Mouse (Mus musculus) hindbrain, embryonic 14.5 days (tissue): Measurements from ENCODE around the gene Smarca4. TPM values are rescaled to one million over a fixed set of nuclear protein-coding genes. Genes with fewer than 3 reads are reported as not detected.
"Not testable (repeated sequence)": the region's sequence is repeated elsewhere in the genome, so short reads cannot be mapped to it uniquely, and the experiment has no call there.

Experiments used
- ATAC-seq: fragments of 200-750 bp; cut with Nextera tagmentation; 2 replicates; pipeline ENCODE4 v1.8.0; 2017; ENCODE audit warnings: moderate number of reproducible peaks, mild to moderate bottlenecking, moderate TSS enrichment, moderate library complexity; ENCODE audit not compliant: low FRiP score
- DNase-seq: peaks from one replicate; pipeline ENCODE4 v3.0.0-alpha.2; 2015; ENCODE audit warnings: low spot score
- H3K27ac ChIP-seq: fragments of 300-500 bp; sonication (generic); 2 replicates; pipeline ENCODE4 v1.5.1; 2014; ENCODE audit warnings: mild to moderate bottlenecking, moderate library complexity
- H3K27me3 ChIP-seq: fragments of 300-500 bp; sonication (generic); 2 replicates; pipeline ENCODE4 v1.6.1; 2014; ENCODE audit warnings: mild to moderate bottlenecking, low read length, mixed read lengths; ENCODE audit not compliant: control insufficient read depth, insufficient read depth
- H3K36me3 ChIP-seq: fragments of 300-500 bp; sonication (generic); replicated peaks from 2 replicates; pipeline ENCODE4 v1.6.1; 2014; ENCODE audit not compliant: control insufficient read depth, insufficient read depth
- H3K4me1 ChIP-seq: fragments of 300-500 bp; sonication (generic); replicated peaks from 2 replicates; pipeline ENCODE4 v1.6.1; 2014; ENCODE audit warnings: antibody characterized with exemption, low read length, mixed read lengths; ENCODE audit not compliant: control insufficient read depth, insufficient read depth
- H3K4me2 ChIP-seq: fragments of 300-500 bp; sonication (generic); replicated peaks from 2 replicates; pipeline ENCODE4 v1.6.1; 2014; ENCODE audit warnings: mild to moderate bottlenecking, moderate library complexity
- H3K4me3 ChIP-seq: fragments of 300-500 bp; sonication (generic); replicated peaks from 2 replicates; pipeline ENCODE4 v1.5.1; 2014; ENCODE audit warnings: mild to moderate bottlenecking, low read length
- H3K9ac ChIP-seq: fragments of 300-500 bp; sonication (generic); 2 replicates; pipeline ENCODE4 v1.6.1; 2014
- H3K9me3 ChIP-seq: fragments of 300-500 bp; sonication (generic); 2 replicates; pipeline ENCODE4 v1.6.1; 2016; ENCODE audit warnings: low read length; ENCODE audit not compliant: control insufficient read depth
- WGBS: fragments of 180-500 bp; shearing (Covaris S2); extraction: QIAGEN DNeasy Blood & Tissue Kit; methylation state at CpG from one replicate; pipeline ENCODE4 v1.1.7; 2014; 5-methylcytosine and 5-hydroxymethylcytosine counted together
- polyA plus RNA-seq: library from polyadenylated mRNA; unstranded; fragments of >200 nt; fragmentation: Nextera tagmentation; extraction: Ambion mirVana; gene quantifications from 2 replicates; pipeline ENCODE4 v1.2.1, GENCODE M21; 2014

Gene Smarca4
- polyA plus RNA-seq, 1 experiment from 2014 or later: 138 TPM

DNA sequence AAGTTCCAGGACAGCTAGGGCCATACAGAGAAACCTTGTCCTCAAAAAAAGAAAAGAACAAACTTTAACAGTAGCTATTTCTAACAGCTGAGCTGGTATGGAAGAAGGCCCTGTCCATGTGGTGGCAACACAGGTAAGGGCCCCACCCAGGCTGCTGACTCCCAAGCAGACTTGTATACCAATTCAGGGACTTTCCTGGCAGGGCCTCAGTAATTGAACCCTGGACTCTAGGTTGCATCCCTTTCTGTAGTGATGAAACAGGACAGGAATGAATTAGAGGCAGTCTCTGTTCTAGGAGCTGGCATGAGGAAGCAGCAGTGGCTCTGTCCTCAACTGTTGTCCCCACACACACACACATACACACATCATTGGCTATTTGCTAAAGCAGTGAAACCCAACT lies 78.1 kb downstream of the Smarca4 start:
- H3K27me3 ChIP-seq: no peaks in the 10 kb centered on the region
- H3K9me3 ChIP-seq: no peaks in the 10 kb centered on the region
- H3K4me1 ChIP-seq: no peaks in the 10 kb centered on the region
- no peak overlapping the region for H3K9ac ChIP-seq
- H3K27ac ChIP-seq: no peak overlapping the region
- ATAC-seq (no peak), DNase-seq (no peak)
- H3K36me3 ChIP-seq: peaks cover 91% of the 10 kb centered on the region
- H3K4me3 ChIP-seq: no peak overlapping the region
- H3K4me2 ChIP-seq: no peak overlapping the region

DNA sequence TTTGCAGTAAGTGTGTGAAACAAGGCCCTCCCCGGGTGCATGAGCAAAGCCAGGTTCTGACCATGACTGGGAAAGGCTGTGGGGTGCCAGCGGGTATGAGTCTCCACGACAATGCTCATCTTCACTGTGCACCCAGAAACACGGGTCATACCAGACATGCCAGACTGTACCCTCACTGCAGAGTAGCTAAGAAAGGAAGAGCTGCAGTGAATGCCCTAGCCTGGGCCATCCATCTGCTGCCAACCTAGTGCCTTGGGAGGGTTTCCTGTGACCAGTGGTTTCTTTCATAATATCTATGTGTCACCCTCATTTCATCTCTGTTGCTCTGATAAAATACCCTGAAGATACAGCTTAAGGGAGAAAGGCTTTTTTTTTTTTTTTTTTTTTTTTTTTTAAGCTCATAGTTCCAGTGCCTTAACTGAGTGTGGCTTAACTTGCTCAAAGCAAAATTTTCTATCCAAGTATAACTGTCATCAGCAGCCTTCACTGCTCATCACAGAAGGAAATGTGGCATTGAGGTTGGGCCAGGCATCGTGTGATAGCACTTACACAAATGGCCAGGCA lies 79.3 kb downstream of the Smarca4 start:
- H3K27me3 ChIP-seq: no peaks in the 10 kb centered on the region
- WGBS: 96% methylated on average over 5 of the region's 5 CpGs
- no peak for DNase-seq
- peaks cover 91% of the 10 kb centered on the region for H3K36me3 ChIP-seq
- ATAC-seq: no peak
- H3K9ac ChIP-seq: no peak overlapping the region
- H3K27ac ChIP-seq: no peak overlapping the region
- no peaks in the 10 kb centered on the region for H3K4me1 ChIP-seq
- H3K4me3 ChIP-seq: no peak overlapping the region
- H3K4me2 ChIP-seq: no peak overlapping the region
- no peaks in the 10 kb centered on the region for H3K9me3 ChIP-seq

DNA sequence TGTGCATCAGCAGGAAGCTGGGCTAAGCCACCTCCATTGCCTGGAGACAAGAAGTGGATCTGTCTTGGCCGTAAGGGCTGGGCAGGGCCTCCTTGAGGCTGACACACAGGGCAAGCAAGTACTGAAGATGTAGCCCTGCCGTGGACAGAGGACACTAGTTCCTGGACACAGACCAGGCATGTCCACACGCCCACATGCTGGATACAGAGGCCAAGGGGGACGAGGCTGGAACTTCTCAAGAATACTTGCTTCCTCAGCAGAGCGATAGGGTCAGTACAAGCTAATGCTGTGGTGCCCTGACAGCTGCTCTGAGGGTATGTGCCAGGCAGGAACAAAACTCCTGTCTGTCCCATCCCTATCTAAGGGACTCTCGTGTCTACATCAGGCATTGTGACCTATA lies 81.2 kb downstream of the Smarca4 start:
- peaks cover 92% of the 10 kb centered on the region for H3K36me3 ChIP-seq
- 92% methylated on average over 6 of the region's 6 CpGs for whole genome bisulfite sequencing

DNA sequence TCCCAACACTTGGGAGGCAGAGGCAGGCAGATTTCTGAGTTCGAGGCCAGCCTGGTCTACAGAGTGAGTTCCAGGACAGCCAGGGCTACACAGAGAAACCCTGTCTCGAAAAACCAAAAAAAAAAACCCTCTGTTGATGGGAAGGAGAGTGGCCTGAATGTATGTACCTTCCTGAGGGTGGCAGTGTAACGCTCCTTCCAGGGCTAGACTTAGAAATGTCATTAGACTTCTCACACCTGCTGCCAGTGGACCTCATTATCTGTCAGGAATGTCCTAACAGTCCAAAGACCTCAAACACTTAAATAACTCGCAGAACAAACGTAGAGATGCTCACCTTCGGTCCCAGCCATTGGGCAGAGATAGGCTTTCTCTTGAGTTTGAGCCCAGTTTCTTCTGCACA lies 83.3 kb downstream of the Smarca4 start:
- H3K9me3 ChIP-seq, H3K27ac ChIP-seq, H3K9ac ChIP-seq, DNase-seq, H3K4me2 ChIP-seq, H3K4me1 ChIP-seq, H3K4me3 ChIP-seq, ATAC-seq, H3K27me3 ChIP-seq: not testable (repeated sequence)
- WGBS: 92% methylated on average over 6 of the region's 6 CpGs
- H3K36me3 ChIP-seq: peaks cover 91% of the 10 kb centered on the region

More for the DNA sequence above, 81.2 kb downstream of the Smarca4 start:
- Histone ChIP-seq H3K4me3 (no peak overlapping the region), H3K9ac (no peak overlapping the region), H3K27me3 (no peaks in the 10 kb centered on the region), H3K4me1 (no peaks in the 10 kb centered on the region), H3K9me3 (no peaks in the 10 kb centered on the region), H3K27ac (no peak overlapping the region), H3K4me2 (no peak overlapping the region)
- no peak for ATAC-seq
- DNase-seq: no peak

DNA sequence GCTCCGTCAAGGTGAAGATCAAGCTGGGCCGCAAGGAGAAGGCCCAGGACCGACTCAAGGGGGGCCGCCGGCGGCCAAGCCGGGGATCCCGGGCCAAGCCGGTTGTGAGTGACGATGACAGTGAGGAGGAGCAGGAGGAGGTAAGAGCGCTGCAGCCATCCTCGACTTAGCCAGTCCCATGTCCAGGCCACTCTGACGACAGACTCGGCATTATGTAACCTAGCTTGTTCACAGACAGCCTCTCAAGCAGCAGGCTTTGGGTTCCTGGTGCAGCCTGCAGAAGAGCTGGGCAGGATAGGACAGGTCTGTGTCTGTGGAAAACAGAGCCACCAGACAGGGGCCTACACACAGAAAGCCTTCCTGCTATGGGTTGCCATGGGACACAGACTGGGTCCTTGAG lies 85.1 kb downstream of the Smarca4 start:
- H3K4me1 ChIP-seq: no peaks in the 10 kb centered on the region
- H3K9me3 ChIP-seq: no peaks in the 10 kb centered on the region
- DNase-seq (no peak), ATAC-seq (no peak)
- H3K4me2 ChIP-seq: no peak overlapping the region
- no peak overlapping the region for H3K27ac ChIP-seq
- peaks cover 91% of the 10 kb centered on the region for H3K36me3 ChIP-seq
- WGBS: 91% methylated on average over 14 of the region's 14 CpGs
- H3K27me3 ChIP-seq: no peaks in the 10 kb centered on the region
- no peak overlapping the region for H3K4me3 ChIP-seq
- H3K9ac ChIP-seq: no peak overlapping the region

DNA sequence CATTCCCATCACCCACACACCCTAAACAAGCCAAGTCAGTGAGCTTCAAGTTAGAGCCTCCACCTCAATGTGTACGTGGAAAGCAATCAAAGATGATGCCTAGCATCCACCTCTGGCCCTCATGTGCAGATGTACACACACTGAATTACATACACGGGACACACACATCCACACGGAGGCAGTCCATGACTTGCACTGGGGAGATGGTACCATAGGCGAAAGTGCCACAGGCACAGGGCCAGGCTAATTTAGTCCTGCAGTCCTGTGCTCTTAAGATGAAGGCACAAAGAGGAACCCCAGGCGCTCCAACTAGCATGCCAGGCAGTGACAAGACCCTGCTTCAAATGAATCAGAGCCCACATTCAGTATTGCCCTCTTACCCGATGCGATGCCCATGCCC lies 87.5 kb downstream of the Smarca4 start:
- WGBS: 98% methylated on average over 7 of the region's 7 CpGs
- no peaks in the 10 kb centered on the region for H3K27me3 ChIP-seq
- no peak overlapping the region for H3K4me3 ChIP-seq
- H3K4me1 ChIP-seq: no peaks in the 10 kb centered on the region
- peaks cover 98% of the 10 kb centered on the region for H3K36me3 ChIP-seq
- DNase-seq: no peak
- H3K9ac ChIP-seq: no peak overlapping the region
- no peak overlapping the region for H3K4me2 ChIP-seq
- no peak overlapping the region for H3K27ac ChIP-seq
- no peaks in the 10 kb centered on the region for H3K9me3 ChIP-seq
- ATAC-seq: no peak

DNA sequence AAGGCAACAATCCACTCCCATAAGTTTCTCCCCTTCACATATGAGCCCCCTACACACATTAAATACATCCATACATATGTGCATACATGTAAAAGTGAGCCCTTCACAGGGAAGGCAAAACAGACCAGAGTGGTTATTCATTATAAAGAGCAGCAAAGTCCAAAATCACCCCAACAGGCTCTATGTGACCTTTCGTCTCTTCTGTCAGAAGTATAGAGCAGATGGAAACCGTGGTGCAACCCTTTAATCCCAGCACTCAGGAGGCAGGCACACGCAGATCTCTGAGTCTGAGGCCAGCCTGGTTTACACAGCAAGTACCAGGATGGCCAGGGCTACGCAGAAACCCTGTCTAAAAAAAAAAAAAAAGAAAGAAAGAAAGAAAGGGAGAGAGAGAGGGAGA lies 90.1 kb downstream of the Smarca4 start:
- no peak overlapping the region for H3K27ac ChIP-seq

DNA sequence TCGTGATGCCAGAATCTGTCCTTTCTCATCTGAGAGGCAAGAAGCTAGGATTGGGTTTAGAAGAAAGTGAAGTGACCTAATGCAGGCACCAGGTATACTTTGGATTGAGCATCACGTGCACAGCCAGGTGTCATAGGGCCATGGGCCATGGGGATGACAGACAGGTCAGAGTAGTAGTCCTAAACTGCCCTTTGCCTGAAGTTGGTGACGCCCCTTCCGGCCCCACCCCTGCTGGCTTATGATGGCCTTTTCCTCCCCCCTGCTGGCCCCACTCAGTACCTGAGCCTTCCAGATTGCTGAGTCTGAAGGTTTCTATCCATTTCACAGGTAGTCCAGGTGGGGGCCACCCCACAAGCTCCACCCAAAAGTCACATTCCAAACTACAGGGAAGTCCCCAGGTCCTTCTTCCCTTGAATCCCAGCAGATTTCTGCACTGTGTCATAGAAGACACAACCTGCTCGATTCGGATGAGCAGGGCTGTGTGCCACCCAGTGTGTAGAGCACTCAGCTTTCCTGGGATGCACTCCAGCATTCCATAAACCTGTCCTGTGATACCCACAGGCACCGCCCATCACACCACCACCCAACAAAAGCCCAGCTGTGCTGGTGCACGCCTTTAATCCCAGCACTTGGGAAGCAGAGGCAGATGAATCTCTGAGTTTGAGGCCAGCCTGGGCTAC lies 90.8 kb downstream of the Smarca4 start:
- Histone ChIP-seq H3K27ac (no peak overlapping the region), H3K9me3 (no peaks in the 10 kb centered on the region), H3K4me3 (no peak overlapping the region), H3K4me1 (no peaks in the 10 kb centered on the region), H3K9ac (no peak overlapping the region), H3K4me2 (no peak overlapping the region), H3K27me3 (no peaks in the 10 kb centered on the region), H3K36me3 (peaks cover 83% of the 10 kb centered on the region)
- WGBS: 91% methylated on average over 8 of the region's 8 CpGs
- ATAC-seq: no peak
- no peak for DNase-seq

More for the DNA sequence above, 90.1 kb downstream of the Smarca4 start:
- Histone ChIP-seq H3K4me1 (no peaks in the 10 kb centered on the region), H3K4me2 (no peak overlapping the region), H3K9me3 (no peaks in the 10 kb centered on the region), H3K4me3 (no peak overlapping the region), H3K9ac (no peak overlapping the region), H3K27me3 (no peaks in the 10 kb centered on the region), H3K36me3 (peaks cover 90% of the 10 kb centered on the region)
- DNase-seq (no peak), ATAC-seq (no peak)
- 92% methylated on average over 4 of the region's 4 CpGs for WGBS

DNA sequence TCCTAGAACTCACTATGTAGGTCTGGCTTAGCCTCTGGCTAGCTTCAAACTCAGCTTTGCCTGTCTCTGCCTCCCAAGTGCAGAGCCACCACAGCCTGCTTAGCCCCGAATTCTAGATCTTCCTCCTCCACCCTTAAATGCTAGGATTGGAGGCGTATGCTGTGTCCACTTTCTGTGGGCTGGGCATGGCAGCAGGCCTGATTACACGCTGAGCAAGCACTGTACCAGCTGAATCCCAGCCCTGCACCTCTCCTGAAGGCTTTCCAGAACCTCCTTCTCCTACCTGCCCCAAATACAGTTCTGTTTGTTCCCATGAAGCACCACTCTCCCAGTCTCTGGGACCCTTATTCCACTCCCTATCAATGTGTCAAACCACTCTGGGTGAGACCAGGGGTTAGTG lies 93.4 kb downstream of the Smarca4 start:
- Histone ChIP-seq H3K4me2 (no peak overlapping the region), H3K4me3 (no peak overlapping the region), H3K36me3 (peaks cover 58% of the 10 kb centered on the region), H3K9me3 (no peaks in the 10 kb centered on the region), H3K4me1 (no peaks in the 10 kb centered on the region), H3K27ac (no peak overlapping the region), H3K27me3 (no peaks in the 10 kb centered on the region), H3K9ac (no peak overlapping the region)
- ATAC-seq (no peak), DNase-seq (no peak)
- WGBS: 96% methylated on average over 3 of the region's 3 CpGs

DNA sequence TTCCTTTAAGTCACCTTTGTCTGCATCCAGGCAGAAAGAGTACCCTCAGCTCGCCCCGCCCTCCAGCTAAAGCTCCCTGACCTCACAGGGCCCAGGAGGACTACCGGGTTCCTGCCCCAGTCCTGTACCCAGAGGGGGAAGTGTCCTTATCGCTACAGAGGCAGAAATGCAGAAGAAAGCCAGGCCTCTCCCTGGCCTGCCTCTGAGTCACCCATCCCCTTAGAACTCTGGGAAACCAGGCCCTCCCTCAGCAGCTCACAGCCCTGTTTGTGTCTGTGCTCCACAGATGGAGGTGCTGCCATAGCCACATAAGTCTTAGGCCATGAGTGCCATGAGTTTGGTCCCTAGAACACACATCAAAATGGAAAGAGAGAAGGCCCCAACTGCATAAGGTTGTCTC lies 99.3 kb downstream of the Smarca4 start:
- 57% methylated on average over 4 of the region's 4 CpGs for WGBS
- no peak overlapping the region for H3K27ac ChIP-seq

More for the DNA sequence above, 99.3 kb downstream of the Smarca4 start:
- Histone ChIP-seq H3K9me3 (no peaks in the 10 kb centered on the region), H3K27me3 (no peaks in the 10 kb centered on the region), H3K9ac (no peak overlapping the region), H3K4me2 (no peak overlapping the region), H3K36me3 (no peaks in the 10 kb centered on the region), H3K4me3 (no peak overlapping the region), H3K4me1 (no peaks in the 10 kb centered on the region)
- ATAC-seq: no peak
- DNase-seq: no peak
